Mouse (Mus musculus): Measurements from ENCODE around the gene Slc6a18. TPM values are rescaled to one million over a fixed set of nuclear protein-coding genes. Genes with fewer than 3 reads are reported as not detected.
"Not testable (repeated sequence)": the region's sequence is repeated elsewhere in the genome, so short reads cannot be mapped to it uniquely, and the experiment has no call there.

The Slc6a18 gene
- polyA plus RNA-seq, 1 experiment from 2014 or later: 19.2 TPM

DNA sequence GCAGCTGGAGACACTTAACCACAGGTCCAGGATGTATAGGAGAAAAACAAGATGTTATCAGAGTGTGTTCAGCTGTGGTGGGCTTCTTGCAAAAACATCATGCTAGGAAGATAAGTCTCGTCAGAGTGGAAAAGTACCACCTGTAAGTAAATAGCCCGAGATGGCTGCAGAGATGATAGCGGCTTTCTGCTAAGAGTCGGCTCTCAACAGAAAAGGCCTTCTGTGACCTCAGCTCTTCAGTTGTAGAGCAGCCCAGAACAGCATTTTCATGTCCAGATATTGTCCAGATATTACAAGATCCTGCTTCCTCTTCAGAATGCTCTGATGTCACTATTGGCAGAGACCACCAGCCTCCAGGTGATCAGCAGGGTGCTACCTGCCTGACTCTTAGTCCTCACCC lies 25.7 kb upstream of the Slc6a18 start:
- not testable (repeated sequence) for H3K4me2 ChIP-seq; H3K9me3 ChIP-seq (replicated peaks); H3K4me1 ChIP-seq; ATAC-seq (replicated peaks; ENCODE audit: low FRiP score); H3K4me3 ChIP-seq (replicated peaks); H3K27me3 ChIP-seq; H3K27ac ChIP-seq; H3K36me3 ChIP-seq; H3K9ac ChIP-seq
- whole genome bisulfite sequencing: 66% methylated on average over 4 of the region's 4 CpGs

DNA sequence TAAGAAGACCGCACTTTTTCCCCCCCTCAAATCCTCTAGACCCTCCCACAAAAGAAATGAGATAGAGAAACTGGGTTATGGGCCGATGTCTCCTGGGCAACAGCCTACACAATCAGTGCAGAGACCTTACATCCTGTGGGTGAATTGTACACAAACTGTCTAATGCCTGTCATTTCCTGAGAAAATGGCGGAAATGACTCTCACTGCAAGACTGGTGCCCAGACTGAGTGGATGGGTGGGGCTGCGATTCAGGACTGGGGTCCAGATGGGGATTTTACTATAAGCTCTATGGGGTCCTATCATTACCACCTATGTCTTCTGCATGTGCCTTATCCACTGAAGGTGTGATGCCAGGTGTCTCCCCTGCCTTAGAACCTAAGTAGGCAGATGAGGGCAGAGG lies 25.0 kb upstream of the Slc6a18 start:
- Histone ChIP-seq H3K27ac (no peak overlapping the region), H3K4me3 (replicated peaks) (no peak overlapping the region), H3K36me3 (no peaks in the 10 kb centered on the region), H3K9ac (no peak overlapping the region), H3K27me3 (no peaks in the 10 kb centered on the region), H3K4me2 (no peak overlapping the region), H3K4me1 (no peaks in the 10 kb centered on the region), H3K9me3 (replicated peaks) (no peaks in the 10 kb centered on the region)
- WGBS: 85% methylated on average over 4 of the region's 4 CpGs
- ATAC-seq (replicated peaks; ENCODE audit: low FRiP score): no peak

DNA sequence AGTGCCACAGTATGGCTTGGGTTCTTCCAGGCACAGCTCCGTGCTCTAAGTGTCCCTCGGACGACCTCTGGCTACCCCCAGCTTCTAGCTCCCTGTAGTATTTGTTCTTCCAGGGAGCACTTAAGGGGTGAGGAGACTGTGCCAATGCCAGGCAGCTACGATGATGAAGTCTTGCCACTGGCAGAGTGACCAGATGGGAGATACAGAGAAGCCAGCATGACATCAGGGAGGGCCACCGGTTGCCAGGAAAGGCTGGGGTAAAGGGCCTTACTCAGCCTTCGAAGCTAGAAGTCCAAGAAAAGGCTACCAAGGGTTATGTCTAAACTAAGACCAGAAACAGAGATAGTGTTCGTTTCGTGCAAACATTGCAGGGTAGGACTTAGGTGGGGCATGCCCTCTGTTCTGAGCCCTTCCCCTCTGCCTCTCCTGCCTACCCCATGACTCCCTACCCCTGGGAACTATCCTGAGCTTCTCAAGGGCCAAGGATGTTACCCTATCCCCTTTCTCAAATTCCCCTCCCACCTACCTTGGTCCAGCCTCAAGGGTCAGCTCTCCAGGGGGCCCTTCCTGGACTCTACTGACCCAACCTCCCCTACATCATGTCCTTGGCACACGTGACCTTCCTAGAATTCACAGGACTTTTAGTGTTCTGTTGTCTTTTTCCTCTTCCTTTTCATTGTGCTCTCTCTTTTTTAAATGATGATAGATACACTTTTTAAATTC lies 23.5 kb upstream of the Slc6a18 start:
- no peak overlapping the region for H3K4me2 ChIP-seq
- H3K27ac ChIP-seq: no peak overlapping the region
- WGBS: 76% methylated on average over 9 of the region's 9 CpGs
- H3K9me3 ChIP-seq (replicated peaks): no peaks in the 10 kb centered on the region
- H3K9ac ChIP-seq: no peak overlapping the region
- no peaks in the 10 kb centered on the region for H3K27me3 ChIP-seq
- ATAC-seq (replicated peaks; ENCODE audit: low FRiP score): no peak
- no peak overlapping the region for H3K4me3 ChIP-seq (replicated peaks)
- no peaks in the 10 kb centered on the region for H3K4me1 ChIP-seq
- no peaks in the 10 kb centered on the region for H3K36me3 ChIP-seq

DNA sequence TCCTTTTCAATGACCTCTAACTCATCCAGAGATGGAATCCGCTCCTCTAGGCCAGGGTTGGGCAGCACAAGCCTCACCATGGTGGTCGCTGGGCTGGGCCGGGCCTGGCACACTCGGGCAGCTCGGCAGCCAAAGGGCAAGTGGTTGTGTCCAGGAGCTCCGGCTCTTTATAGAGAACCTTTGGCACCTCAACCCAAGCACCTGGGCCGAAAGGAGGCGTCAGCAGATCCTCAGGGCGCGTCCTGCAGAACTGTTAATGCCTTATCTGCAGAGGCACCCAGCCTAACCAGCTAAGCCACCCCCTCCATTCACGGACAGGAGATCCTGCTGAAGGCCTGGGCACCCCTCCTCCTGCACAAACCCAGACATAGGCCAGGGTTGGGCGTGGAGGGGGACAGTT lies 22.7 kb upstream of the Slc6a18 start:
- H3K27me3 ChIP-seq: no peaks in the 10 kb centered on the region
- ATAC-seq (replicated peaks; ENCODE audit: low FRiP score): no peak
- no peaks in the 10 kb centered on the region for H3K9me3 ChIP-seq (replicated peaks)
- H3K36me3 ChIP-seq: no peaks in the 10 kb centered on the region
- WGBS: 85% methylated on average over 12 of the region's 12 CpGs
- H3K4me1 ChIP-seq: no peaks in the 10 kb centered on the region
- no peak overlapping the region for H3K4me2 ChIP-seq
- no peak overlapping the region for H3K27ac ChIP-seq
- no peak overlapping the region for H3K4me3 ChIP-seq (replicated peaks)
- no peak overlapping the region for H3K9ac ChIP-seq

DNA sequence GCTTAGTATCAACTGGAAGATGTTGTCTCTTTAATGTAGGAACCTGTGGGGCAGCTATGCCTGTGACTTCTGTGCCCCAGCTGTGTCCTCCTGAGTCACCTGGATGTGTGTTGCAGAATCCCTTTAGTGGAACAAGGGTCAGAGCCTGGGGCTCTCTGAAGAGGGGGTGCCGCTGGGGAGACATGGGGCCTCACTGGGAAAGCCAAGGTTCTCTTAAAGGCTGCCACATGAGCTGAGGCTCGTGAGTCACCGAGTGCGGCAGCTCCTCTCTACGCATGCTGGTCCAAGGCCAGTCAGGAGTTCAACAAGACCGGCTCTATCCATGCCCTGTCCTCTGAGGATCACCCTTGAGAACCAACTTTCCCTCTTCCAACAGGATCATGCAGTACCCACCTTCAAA lies 21.9 kb upstream of the Slc6a18 start:
- 88% methylated on average over 6 of the region's 6 CpGs for WGBS
- no peak overlapping the region for H3K4me2 ChIP-seq
- no peaks in the 10 kb centered on the region for H3K4me1 ChIP-seq
- no peaks in the 10 kb centered on the region for H3K9me3 ChIP-seq (replicated peaks)
- H3K27me3 ChIP-seq: no peaks in the 10 kb centered on the region
- no peak overlapping the region for H3K4me3 ChIP-seq (replicated peaks)
- H3K36me3 ChIP-seq: no peaks in the 10 kb centered on the region
- no peak for ATAC-seq (replicated peaks; ENCODE audit: low FRiP score)
- H3K9ac ChIP-seq: no peak overlapping the region
- H3K27ac ChIP-seq: no peak overlapping the region

DNA sequence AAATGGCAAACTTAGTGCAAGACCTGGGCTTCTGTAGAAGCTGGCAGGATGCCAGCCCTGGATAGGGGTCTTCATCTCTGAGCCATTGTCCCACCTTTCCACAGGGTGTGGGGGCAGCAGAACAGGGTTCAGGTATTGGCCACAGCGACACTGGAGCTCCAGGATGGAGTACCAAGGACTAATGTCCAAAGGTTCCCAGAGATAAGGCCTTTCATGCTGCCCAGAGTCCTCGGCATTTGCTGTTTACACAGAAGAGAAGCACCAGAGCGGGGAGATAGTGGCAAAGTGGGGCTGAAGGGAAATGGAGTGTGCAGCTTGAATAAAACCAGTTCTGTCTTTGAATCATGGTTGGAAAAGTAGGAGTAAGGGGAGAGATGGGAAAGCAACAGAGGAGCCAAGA lies 18.7 kb upstream of the Slc6a18 start:
- Histone ChIP-seq H3K9me3 (replicated peaks) (no peaks in the 10 kb centered on the region), H3K27ac (no peak overlapping the region), H3K4me2 (no peak overlapping the region), H3K27me3 (no peaks in the 10 kb centered on the region), H3K4me1 (peaks cover 10% of the 10 kb centered on the region; the same call in 1 of the 2 replicates), H3K9ac (no peak overlapping the region), H3K36me3 (no peaks in the 10 kb centered on the region), H3K4me3 (replicated peaks) (no peak overlapping the region)
- ATAC-seq (replicated peaks; ENCODE audit: low FRiP score): no peak
- WGBS: 84% methylated on average over 3 of the region's 3 CpGs

DNA sequence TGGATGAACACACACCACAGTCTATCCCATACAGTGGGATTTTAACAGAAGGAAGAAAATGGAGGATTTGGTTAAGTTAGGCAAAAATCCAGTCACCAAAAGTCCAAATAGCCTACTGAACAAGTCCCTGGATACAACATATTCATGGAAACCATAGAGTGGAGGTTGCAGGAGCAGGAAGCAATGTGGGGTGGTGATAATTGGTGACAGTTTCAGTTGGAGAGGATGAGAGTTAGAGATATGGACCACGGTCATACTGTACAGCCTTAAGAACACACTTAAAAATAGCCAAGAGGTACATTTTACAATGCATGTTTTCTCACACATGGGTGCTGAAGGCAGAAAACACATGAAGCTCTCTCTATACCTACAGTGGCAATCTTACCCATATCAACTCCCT lies 17.1 kb upstream of the Slc6a18 start:
- 82% methylated on average over 1 of the region's 1 CpGs for WGBS
- Histone ChIP-seq H3K9ac (no peak overlapping the region), H3K4me1 (peaks cover 12% of the 10 kb centered on the region; the same call in 1 of the 2 replicates), H3K36me3 (no peaks in the 10 kb centered on the region), H3K4me3 (replicated peaks) (no peak overlapping the region), H3K9me3 (replicated peaks) (no peaks in the 10 kb centered on the region), H3K27ac (no peak overlapping the region), H3K27me3 (no peaks in the 10 kb centered on the region), H3K4me2 (no peak overlapping the region)
- no peak for ATAC-seq (replicated peaks; ENCODE audit: low FRiP score)

DNA sequence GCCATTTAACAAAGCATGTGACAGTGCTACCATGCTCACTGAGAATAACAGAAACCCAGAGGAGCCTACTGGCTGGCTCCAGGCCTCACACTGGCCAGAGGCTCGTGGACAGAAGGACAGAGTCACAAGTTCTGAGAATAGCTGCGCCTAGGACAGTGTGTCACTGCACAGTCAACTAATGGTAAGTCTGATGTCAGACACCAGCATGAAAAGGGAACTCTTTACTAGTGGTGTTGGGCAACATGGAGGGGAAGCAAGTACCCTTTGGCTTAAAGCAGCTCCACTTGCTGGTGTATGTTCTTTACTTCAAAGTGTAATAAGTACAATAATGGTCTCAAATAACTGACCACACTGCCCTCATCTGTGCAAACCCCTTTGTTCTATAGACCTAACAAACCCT lies 15.5 kb upstream of the Slc6a18 start:
- 73% methylated on average over 2 of the region's 2 CpGs for WGBS
- H3K4me1 ChIP-seq: peaks cover 12% of the 10 kb centered on the region; the same call in 1 of the 2 replicates

DNA sequence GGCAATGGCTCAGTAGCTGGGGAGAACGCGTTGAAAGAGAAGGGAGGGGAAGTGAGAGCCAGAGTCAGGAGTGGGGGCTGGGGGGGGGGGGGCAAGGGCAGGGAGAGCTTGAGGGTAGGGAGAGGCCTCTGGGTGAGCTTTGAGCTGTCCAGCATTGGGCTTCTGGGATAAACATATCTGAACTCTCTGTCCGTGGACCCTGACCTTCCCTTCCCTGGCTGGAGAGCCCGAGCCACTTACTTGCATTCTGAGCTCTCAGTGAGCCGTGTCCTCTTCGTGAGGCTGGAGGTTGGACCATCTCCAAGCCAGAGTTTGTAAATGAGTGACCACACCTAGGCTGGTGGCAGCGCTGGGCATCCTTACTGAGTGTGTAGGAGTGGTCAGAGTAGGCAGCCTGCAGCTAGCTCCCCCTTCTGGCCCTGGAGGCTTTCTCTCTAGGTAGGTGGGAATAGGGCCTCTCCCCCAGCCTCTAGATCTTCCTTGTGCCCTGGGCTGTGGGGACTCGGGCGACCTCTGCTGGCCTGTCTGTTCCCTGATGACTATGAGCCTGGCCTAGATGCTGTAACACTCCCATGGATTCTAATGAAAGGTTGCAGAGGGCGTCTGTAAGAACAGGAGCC lies 14.5 kb upstream of the Slc6a18 start:
- no peak overlapping the region for H3K9ac ChIP-seq
- no peaks in the 10 kb centered on the region for H3K9me3 ChIP-seq (replicated peaks)
- H3K27me3 ChIP-seq: no peaks in the 10 kb centered on the region
- peak; percentile 99 for ATAC-seq (replicated peaks; ENCODE audit: low FRiP score)
- peaks cover 12% of the 10 kb centered on the region; the same call in 1 of the 2 replicates for H3K4me1 ChIP-seq
- WGBS: 21% methylated on average over 10 of the region's 10 CpGs
- peak overlapping the region; percentile 88 for H3K27ac ChIP-seq
- no peaks in the 10 kb centered on the region for H3K36me3 ChIP-seq
- H3K4me2 ChIP-seq: peak overlapping the region; percentile 19; the same call in 1 of the 2 replicates
- H3K4me3 ChIP-seq (replicated peaks): no peak overlapping the region

More for the DNA sequence above, 15.5 kb upstream of the Slc6a18 start:
- H3K27ac ChIP-seq: no peak overlapping the region
- H3K27me3 ChIP-seq: no peaks in the 10 kb centered on the region
- H3K36me3 ChIP-seq: no peaks in the 10 kb centered on the region
- H3K4me2 ChIP-seq: no peak overlapping the region
- no peak overlapping the region for H3K9ac ChIP-seq
- ATAC-seq (replicated peaks; ENCODE audit: low FRiP score): no peak
- no peaks in the 10 kb centered on the region for H3K9me3 ChIP-seq (replicated peaks)
- H3K4me3 ChIP-seq (replicated peaks): no peak overlapping the region

DNA sequence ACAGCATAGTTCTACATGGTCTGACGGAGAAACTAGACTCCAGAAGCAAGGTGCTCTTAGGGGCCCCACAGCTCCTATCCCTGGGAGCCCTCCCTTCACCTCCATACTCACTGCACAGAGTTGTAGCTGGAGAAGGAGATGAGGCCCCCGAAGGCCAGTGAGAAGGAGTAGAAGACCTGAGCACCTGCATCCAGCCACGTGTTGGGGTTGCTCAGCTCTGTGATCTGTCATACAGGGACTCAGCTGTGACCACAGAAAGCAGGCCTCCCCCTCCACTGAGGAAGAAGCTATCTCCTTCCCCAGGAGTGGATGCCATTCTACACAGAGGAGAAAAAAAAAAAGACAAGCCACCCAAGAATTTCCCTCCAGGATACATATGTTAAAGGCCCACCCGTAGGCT lies 11.1 kb upstream of the Slc6a18 start:
- no peak overlapping the region for H3K9ac ChIP-seq
- no peak overlapping the region for H3K4me2 ChIP-seq
- no peaks in the 10 kb centered on the region for H3K27me3 ChIP-seq
- H3K9me3 ChIP-seq (replicated peaks): no peaks in the 10 kb centered on the region
- H3K4me3 ChIP-seq (replicated peaks): no peak overlapping the region
- WGBS: 73% methylated on average over 4 of the region's 4 CpGs
- peaks cover 12% of the 10 kb centered on the region; the same call in 1 of the 2 replicates for H3K4me1 ChIP-seq
- H3K27ac ChIP-seq: no peak overlapping the region
- ATAC-seq (replicated peaks; ENCODE audit: low FRiP score): no peak
- H3K36me3 ChIP-seq: no peaks in the 10 kb centered on the region

DNA sequence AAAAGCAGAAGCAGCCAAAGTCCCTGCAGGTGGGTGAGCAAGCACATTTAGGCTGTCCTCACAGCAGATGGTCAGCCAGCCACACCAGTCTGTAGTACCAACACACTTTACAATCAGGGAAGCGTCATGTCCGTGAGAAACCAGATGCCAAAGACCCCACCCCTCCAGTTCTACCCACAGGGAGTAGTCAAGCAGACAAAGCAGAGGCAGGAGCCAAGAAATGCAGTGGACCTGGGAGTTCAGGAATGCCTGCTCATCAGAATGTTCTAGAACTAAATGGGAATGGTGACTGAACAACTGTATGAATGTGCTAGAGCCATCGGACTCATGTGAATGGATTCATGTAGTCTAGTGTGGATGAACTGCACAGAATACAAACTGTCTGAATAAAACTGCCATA lies 9.8 kb upstream of the Slc6a18 start:
- H3K9ac ChIP-seq: no peak overlapping the region
- no peaks in the 10 kb centered on the region for H3K27me3 ChIP-seq
- peaks cover 10% of the 10 kb centered on the region; the same call in 1 of the 2 replicates for H3K4me1 ChIP-seq
- H3K4me2 ChIP-seq: no peak overlapping the region
- no peak for ATAC-seq (replicated peaks; ENCODE audit: low FRiP score)
- no peak overlapping the region for H3K27ac ChIP-seq
- WGBS: 42% methylated on average over 3 of the region's 3 CpGs
- H3K36me3 ChIP-seq: no peaks in the 10 kb centered on the region
- no peaks in the 10 kb centered on the region for H3K9me3 ChIP-seq (replicated peaks)
- no peak overlapping the region for H3K4me3 ChIP-seq (replicated peaks)

DNA sequence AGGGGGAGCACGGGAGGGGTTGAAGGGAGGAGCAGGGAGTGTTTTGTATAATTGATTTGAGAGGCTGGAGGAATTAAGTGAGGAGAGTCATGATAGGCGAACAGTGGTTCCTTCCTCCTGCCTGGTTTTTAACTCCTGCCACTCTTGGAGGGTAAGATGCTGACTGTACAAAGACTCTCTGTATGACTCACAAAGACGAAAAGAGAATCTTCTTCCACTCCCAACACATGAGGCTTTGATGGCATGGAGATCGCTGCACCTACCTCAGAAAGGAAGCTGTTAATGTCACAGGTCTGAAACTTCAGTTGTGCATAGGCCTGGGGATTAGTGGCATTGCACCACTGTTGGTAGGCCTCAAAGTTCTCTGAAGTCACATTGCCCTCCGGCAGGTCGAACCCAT lies 7.7 kb upstream of the Slc6a18 start:
- Histone ChIP-seq H3K36me3 (no peaks in the 10 kb centered on the region), H3K9ac (no peak overlapping the region), H3K27me3 (no peaks in the 10 kb centered on the region), H3K4me3 (replicated peaks) (no peak overlapping the region), H3K27ac (no peak overlapping the region), H3K4me1 (no peaks in the 10 kb centered on the region), H3K9me3 (replicated peaks) (no peaks in the 10 kb centered on the region), H3K4me2 (no peak overlapping the region)
- ATAC-seq (replicated peaks; ENCODE audit: low FRiP score): no peak
- 80% methylated on average over 6 of the region's 6 CpGs for WGBS
